Mouse (Mus musculus) kidney, postnatal 14 days (tissue): ENCODE measurements around the gene Mb21d2.
A peak's percentile ranks its signal among the peaks of the same experiment; 100 is the strongest.

Source experiments
- DNase-seq: peaks from one replicate; pipeline ENCODE4 v3.0.0; 2022; ENCODE audit warnings: mixed read lengths

Mb21d2 gene

DNA sequence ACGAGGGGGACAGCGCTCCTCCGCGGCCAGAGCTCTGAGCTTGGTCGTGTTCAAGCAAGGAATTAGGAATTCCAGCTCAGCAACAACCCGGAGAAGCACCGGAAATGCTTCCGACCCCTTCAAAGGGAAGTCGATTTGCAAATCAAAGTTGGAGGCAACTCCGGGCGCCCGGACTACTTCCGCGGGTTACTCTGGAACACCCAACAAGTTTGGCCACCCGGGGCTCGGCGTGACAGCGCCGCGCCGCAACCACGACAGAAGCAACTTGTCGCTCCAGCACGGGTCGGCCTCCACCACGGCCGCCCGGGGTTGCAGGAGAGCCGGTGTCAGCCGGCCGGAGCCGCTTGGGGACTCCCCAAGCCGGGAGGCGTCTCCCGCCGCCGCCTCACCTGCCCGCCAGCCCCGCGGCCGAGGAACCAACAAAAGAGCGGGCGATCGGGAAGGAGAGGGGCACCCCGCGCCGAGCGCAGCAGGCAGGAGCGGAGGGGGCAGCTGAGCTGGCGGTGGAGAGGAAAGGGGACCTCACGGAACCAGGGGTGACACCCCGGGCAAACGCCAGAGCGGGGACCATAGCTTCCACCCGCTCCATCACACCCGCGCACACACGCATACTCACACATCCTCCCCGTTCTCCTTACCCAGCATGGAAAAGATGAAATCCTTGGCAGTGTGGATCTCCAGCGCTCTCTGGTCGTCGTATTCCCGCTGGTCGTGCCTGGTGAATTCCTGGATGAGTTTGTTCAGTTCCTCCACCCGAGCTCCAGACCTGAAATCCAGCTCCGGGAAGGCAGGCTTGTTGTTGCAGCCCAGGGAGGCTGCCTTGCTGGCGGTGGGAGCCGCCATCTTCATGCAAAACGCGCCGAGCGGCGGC lies at the start of gene Mb21d2:
Mb21d2 (minus strand) TSS at position 859 of the 871 bp plus-strand sequence.
- peak; percentile 68 for DNase-seq

- no peak for DNase-seq
Measured at GRCm38 (mm10) chr16:28966236-28966635, 36.8 kb upstream of the Mb21d2 start.

DNA sequence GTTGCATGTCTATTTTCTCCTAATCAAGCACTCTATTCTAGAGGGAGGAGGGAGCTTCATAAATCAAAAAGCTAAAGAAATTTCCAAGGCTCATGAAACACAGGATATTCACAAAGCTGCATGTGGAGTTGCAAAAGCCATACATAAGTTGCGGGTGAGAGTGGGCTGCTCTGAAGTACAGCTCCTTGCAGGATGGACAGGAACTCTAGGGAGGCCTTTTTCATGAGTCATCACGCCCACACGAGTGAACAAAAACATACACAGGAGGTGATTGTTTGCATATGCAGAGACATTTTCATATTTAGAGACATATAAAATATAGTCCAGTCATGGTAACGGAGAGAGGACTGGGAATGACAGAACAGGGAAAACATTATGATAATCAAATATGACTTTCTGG lies 34.6 kb upstream of the Mb21d2 start:
- DNase-seq: no peak

DNA sequence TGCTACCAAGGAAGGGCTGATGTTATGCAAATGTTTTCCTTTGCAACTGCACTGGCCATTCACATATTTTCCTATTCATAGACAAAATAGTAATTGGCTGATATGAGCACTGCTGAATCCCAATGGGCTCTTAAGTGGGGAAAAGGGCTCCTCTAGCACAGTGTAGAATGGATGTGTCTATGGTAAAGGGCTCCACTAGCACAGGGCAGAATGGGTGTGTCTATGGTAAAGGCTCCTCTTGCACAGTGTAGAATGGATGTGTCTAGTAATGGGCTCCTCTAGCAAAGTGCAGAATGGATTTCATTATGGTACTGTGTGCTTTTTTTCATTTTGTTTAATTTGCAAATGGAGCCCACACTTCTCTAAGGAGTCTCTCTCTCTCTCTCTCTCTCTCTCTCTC lies 33.5 kb upstream of the Mb21d2 start:
- DNase-seq: no peak

GRCm38 (mm10) chr16:28949810-28950209 lies 20.3 kb upstream of the Mb21d2 start:
- no peak for DNase-seq

- DNase-seq: no peak
Measured at GRCm38 (mm10) chr16:28943254-28943653, 13.8 kb upstream of the Mb21d2 start.

DNA sequence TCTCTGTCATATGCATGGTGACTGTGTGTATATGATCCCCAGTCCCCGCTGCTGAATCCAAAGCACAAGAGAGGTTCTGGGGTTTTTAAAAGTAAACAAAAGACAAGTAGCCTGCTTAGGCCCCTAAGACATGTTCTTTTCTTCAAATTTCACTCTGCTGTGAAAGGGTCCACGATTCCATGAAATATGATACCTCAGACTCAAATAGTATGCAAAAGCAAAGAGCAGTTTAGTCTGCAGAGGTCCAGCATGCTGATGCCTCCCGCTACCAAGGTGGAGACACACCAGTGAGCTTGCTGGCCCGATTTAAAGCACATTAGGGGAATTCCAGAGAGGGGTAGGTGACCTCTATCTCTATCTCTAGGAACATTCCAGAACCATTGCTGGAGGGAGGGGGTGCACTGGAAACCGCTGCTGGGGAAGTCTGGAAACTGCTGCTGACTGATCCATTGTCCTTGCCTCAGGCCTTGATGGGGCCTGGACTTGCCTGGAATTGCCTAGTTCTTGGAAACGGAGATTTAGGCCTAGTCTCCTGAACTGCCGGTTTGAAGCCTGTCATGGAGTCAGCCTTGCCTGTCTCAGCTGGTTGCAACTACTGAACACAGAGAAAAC lies 6.8 kb upstream of the Mb21d2 start:
- no peak for DNase-seq

DNA sequence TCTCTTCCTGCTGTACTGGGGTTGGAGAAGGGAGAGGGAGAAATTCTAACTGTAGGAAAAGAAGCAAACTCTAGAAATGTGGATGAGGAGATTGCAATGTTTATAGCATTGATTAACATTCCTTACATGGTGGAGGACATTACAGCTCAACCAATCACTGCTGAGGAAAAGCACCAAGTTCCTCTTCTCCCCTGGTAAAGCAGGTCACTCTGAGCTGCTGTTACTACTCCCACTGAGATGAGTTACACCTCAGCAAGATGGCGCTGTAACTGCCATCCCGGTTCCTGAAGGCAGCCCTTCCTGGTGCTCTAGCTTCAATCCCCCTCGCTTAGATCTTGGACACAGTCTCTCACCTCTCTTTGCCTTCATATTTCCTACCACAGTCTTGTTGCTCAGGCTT lies 6.2 kb upstream of the Mb21d2 start:
- no peak for DNase-seq

DNA sequence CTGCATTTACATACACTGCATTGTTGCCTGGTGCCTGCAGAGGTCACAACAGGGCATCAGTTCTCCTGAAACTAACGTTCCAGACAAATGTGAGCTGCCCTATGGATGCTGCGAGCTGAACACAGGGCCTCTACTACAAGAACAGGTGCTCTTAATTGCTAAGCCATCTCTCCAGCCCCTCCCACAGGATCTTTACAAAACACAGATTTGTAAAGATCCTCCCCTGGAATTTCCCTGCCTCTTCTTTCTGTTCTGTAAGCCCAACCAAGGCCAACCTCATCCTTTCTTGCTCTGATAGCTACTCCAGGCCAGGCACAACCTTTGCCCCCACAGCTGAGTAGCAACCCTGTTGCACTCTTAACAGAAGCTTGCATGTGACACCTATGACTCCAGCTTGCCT lies 1.7 kb upstream of the Mb21d2 start:
- DNase-seq: no peak

- DNase-seq: no peak
Measured at GRCm38 (mm10) chr16:28930426-28930825, 953 bp upstream of the Mb21d2 start.

DNA sequence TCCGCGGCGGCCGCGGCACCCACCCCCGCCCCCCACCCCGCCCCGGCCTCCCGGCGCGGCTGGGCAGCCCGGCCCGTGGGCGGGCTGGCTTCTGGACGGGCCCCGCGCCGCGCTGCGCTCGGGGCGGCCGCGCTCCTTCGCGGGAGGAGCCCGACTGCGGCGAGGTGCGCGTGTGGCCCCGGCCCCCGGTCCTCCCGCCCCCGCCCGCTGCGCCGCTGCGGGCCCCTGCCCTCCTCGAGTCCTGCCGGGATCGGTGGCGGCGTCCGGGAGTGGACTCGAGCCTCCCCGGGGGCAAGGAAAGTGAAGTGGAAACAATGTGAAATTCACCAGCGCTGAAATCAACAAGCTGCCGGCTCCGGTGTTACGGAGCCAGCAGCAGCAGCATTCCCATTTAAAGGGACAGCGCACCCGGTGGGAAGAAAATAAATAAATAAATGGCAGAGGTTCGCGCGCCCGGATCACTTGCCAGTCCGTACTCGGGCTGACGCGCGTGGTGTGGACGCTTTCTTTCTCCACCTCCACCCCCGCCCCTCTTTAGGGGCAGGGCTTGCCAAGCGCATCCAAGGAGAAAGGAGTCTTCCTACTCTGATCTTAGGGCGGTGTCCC lies 316 bp upstream of the Mb21d2 start:
- DNase-seq: peak; percentile 79

DNA sequence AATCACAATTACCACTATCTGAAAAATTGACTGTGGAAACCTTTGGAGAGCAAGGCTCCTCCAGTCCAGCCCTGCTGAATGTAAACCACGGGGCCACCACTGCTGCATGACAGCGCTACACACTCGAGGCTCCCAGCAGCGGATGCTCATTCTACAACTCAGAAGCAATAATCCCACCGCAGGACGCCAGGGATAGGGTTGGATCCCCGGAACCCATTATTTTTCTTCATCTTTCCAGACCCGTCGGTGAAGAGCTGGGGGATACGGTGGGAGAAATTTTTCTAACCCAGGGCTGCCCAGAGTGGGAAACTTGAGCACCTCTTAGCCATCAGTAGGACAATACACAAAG lies 1.0 kb downstream of the Mb21d2 start:
- DNase-seq: peak; percentile 40

DNA sequence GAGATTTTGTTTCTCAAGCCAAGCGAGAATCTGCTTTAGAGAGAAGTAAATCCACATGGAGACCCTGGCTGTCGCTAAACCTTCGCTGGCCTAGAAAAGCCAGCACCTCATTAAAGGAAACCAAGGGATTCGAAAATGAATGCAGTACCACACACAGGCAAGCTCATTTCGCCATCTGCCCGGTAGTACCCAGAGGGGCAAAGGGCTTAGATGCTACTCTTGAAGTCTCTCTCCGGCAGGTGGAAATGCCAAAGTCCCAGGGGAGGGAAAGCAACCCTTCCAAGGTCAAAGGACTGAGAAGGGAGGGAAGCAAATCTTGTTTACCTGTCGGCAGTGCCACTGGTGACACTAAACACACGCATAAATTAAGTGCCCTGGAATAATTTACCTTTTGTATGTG lies 2.1 kb downstream of the Mb21d2 start:
- peak; percentile 57 for DNase-seq

GRCm38 (mm10) chr16:28919320-28919885 lies 10.1 kb downstream of the Mb21d2 start:
- no peak for DNase-seq

- DNase-seq: no peak
Measured at GRCm38 (mm10) chr16:28915362-28915761, 14.1 kb downstream of the Mb21d2 start.

DNA sequence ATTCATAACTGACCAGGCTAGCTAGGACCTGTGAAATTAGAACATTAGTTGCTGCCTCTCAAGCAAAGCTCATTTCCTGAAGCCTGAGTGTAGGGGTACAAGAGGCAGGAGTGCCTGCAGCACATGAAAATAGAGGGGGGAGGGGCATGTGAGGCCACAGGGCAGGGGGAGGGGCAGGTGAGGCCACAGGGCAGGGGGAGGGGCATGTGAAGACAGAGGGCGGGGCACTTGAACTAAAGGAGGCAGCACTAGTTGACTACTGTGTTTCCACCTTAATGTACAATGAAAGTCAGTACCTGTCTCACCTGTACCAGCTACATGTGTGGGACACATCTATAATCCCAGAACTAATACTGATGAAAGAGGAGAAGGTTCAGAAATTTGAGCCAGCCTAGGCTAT lies 14.8 kb downstream of the Mb21d2 start:
- DNase-seq: no peak

DNA sequence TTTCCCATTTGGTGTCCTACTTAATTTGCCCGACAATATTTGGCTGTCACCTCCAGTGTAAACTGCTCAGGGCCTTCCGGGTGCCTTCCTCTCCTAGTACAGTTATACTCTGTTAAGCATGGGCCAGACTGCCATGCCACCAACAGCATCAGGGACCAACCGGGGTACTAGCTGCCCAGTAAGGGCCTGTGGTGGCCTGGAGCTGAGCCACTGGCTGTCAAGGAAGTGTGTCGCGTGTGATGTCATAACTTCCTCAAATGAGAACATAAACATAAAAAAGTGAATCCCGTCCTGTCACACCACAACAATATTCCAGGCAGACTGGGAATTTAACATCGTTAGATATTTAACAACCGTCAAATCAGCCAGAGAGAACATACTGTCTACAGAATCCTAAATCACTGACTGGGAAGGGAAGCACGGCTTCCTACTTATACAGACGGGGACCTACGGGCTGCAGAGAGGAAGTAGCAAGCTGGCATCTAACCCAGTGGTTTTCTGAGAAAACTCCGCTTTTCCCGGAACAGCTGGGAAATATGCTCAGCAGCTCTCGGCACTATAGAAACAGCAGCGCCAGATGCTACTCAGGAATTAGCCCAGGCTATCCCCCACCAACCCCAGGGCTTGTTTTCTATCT lies 17.9 kb downstream of the Mb21d2 start:
- no peak for DNase-seq

DNA sequence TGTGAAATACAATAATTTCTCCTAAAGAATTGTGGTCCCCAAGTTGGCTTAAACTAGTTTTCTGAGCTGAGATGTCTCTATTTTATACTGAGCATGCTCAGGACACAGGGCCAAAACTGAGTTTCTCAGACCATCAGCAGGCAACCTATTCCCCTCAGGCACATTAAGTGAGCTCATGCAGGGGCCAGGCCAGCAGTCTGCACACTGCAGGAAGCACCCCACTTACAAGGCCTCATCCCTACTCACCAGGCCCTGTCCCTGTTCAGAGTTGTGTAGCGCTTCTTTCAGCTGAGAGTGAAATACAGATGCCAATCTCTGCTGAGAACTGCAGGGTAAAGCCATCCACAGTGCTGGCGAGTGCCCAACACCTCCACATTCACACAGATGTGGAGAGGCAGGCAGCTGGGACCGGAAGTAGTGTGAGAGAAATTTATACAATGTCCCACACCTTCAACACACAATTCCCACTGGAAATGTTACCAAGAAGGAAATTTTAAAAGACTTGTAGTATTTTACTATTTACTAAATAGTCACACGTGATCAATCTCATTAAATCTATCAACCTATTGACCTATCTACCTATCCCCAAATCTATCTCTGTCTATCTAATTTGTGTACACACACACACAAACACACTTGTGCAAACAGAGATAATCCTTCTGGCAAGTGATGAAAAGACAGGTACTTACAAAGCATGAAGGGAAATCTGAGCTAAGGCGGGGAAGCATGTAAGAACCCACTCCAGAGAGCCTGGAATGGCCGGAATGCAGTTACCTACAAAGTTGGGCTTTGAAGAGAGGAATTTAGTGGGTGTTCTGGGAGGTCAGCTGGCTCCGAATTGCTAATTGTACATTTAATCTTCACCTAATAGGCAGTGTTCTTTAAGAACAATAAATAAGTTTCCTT lies 22.9 kb downstream of the Mb21d2 start:
- DNase-seq: peak; percentile 19

DNA sequence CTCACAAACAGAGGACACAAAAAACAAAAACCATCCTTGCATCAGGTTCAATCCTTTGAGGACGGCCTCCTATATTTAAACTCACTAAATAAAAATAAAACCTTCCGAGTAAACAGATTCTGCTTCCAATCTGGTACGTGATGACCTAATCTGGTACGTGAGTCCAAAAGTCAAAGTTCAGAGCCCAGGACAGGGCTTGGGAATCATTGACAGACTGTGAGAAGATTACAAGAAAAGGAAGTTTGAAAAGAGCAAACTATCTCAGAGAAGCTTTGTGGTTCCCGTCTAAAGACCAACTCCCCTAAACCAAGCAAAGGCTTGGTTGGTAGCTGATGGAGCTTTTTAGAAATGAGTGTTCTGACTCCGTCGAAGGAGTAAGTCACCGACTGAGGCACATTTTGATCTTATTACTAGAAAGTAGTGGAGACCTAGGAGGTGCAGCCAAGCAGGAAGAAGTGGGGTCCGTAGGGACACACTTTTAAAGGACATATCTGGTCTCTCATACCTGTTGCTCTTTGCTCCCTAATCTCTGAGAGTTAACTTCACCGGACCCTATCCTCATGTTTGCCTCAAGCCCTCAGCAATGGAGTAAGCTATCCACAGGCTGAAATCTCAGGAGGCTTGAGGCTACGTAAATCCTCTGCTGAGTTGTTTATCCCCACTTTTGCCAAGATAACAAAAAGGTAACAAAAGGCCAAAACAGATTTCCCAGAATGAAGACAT lies 23.7 kb downstream of the Mb21d2 start:
- DNase-seq: peak; percentile 62

GRCm38 (mm10) chr16:28902620-28903565 lies 26.6 kb downstream of the Mb21d2 start:
- no peak for DNase-seq
